Mouse (Mus musculus): ENCODE data around the gene Pcnt. TPM values are rescaled to one million over a fixed set of nuclear protein-coding genes. Genes with fewer than 3 reads are reported as not detected.

Gene Pcnt
- total RNA-seq, 2 experiments from 2014 or later: 22.8 to 26.6 TPM

GRCm38 (mm10) chr10:76455289-76455688, 12.7 kb upstream of the Pcnt start:
- peak; percentile 70 for TF ChIP-seq CTCF (IDR thresholded peaks at IDR 0.05)
- intact Hi-C loops (cut with DNase I): loop anchor here (2.0 kb wide), 1 partner anchor 280 kb away; no protein-coding TSS in a partner anchor
- DNase-seq (ENCODE audit: extremely low spot score in 1 of 2, low spot score in 2 of 2): peak in 1 of 2 experiments; percentile 43
- Histone ChIP-seq H3K27ac (no peak overlapping the region), H3K4me3 (no peak overlapping the region)

- H3K4me3 ChIP-seq: no peak within 1 kb of the TSS
- DNase-seq (ENCODE audit: extremely low spot score in 1 of 2, low spot score in 2 of 2): no peak
- H3K27ac ChIP-seq: no peak within 1 kb of the TSS
- TF ChIP-seq CTCF (IDR thresholded peaks at IDR 0.05): no peak
- intact Hi-C loops (cut with DNase I): no loop called here
Measured at GRCm38 (mm10) chr10:76448851-76449250, 6.3 kb upstream of the Pcnt start, which contains the start of gene 2610028H24Rik. 2610028H24Rik (plus strand) TSS chr10:76449081.

- no peak for TF ChIP-seq CTCF (IDR thresholded peaks at IDR 0.05)
- DNase-seq (ENCODE audit: extremely low spot score in 1 of 2, low spot score in 2 of 2): no peak
- intact Hi-C loops (cut with DNase I): no loop called here
- H3K27ac ChIP-seq: no peak overlapping the region
- no peak overlapping the region for H3K4me3 ChIP-seq
Measured at GRCm38 (mm10) chr10:76447406-76448229, 5.0 kb upstream of the Pcnt start.

GRCm38 (mm10) chr10:76445996-76446681, 3.6 kb upstream of the Pcnt start:
- no peak for TF ChIP-seq CTCF (IDR thresholded peaks at IDR 0.05)
- Histone ChIP-seq H3K27ac (no peak overlapping the region), H3K4me3 (no peak overlapping the region)
- no peak for DNase-seq (ENCODE audit: extremely low spot score in 1 of 2, low spot score in 2 of 2)
- intact Hi-C loops (cut with DNase I): no loop called here

- Histone ChIP-seq H3K27ac (no peak within 1 kb of the TSS), H3K4me3 (no peak within 1 kb of the TSS)
- intact Hi-C loops (cut with DNase I): no loop called here
- no peak for DNase-seq (ENCODE audit: extremely low spot score in 1 of 2, low spot score in 2 of 2)
- TF ChIP-seq CTCF (IDR thresholded peaks at IDR 0.05): no peak
Measured at GRCm38 (mm10) chr10:76440281-76440680, 2.3 kb downstream of the Pcnt start, which contains the start of gene AC141477.1. AC141477.1 (minus strand) TSS chr10:76440444.

- intact Hi-C loops (cut with DNase I): no loop called here
- no peak overlapping the region for H3K27ac ChIP-seq
- no peak overlapping the region for H3K4me3 ChIP-seq
- no peak for TF ChIP-seq CTCF (IDR thresholded peaks at IDR 0.05)
- no peak for DNase-seq (ENCODE audit: extremely low spot score in 1 of 2, low spot score in 2 of 2)
Measured at GRCm38 (mm10) chr10:76439107-76439890, 3.3 kb downstream of the Pcnt start.

GRCm38 (mm10) chr10:76433925-76434324, 8.7 kb downstream of the Pcnt start:
- TF ChIP-seq CTCF (IDR thresholded peaks at IDR 0.05): no peak
- no peak for DNase-seq (ENCODE audit: extremely low spot score in 1 of 2, low spot score in 2 of 2)
- Histone ChIP-seq H3K4me3 (no peak overlapping the region), H3K27ac (no peak overlapping the region)
- intact Hi-C loops (cut with DNase I): no loop called here

GRCm38 (mm10) chr10:76425674-76426073, 16.9 kb downstream of the Pcnt start:
- Histone ChIP-seq H3K4me3 (no peak overlapping the region), H3K27ac (no peak overlapping the region)
- no peak for DNase-seq (ENCODE audit: extremely low spot score in 1 of 2, low spot score in 2 of 2)
- intact Hi-C loops (cut with DNase I): no loop called here
- no peak for TF ChIP-seq CTCF (IDR thresholded peaks at IDR 0.05)

- peak; percentile 23 to 52 for DNase-seq (ENCODE audit: extremely low spot score in 1 of 2, low spot score in 2 of 2)
- peak overlapping the region; percentile 41 for H3K27ac ChIP-seq
- intact Hi-C loops (cut with DNase I): loop anchor here (5.0 kb wide), 1 partner anchor 145 kb away; no protein-coding TSS in a partner anchor
- no peak overlapping the region for H3K4me3 ChIP-seq
- TF ChIP-seq CTCF (IDR thresholded peaks at IDR 0.05): no peak
Measured at GRCm38 (mm10) chr10:76416811-76417210, 25.8 kb downstream of the Pcnt start.

GRCm38 (mm10) chr10:76408520-76408919, 34.1 kb downstream of the Pcnt start:
- H3K4me3 ChIP-seq: no peak overlapping the region
- no peak for TF ChIP-seq CTCF (IDR thresholded peaks at IDR 0.05)
- DNase-seq (ENCODE audit: extremely low spot score in 1 of 2, low spot score in 2 of 2): no peak
- intact Hi-C loops (cut with DNase I): no loop called here
- H3K27ac ChIP-seq: peak overlapping the region; percentile 30; the same call in 1 of the 2 replicates

- no peak for DNase-seq (ENCODE audit: extremely low spot score in 1 of 2, low spot score in 2 of 2)
- intact Hi-C loops (cut with DNase I): no loop called here
- TF ChIP-seq CTCF (IDR thresholded peaks at IDR 0.05): no peak
- Histone ChIP-seq H3K4me3 (no peak overlapping the region), H3K27ac (no peak overlapping the region)
Measured at GRCm38 (mm10) chr10:76392596-76392995, 50.0 kb downstream of the Pcnt start.
